Mouse (Mus musculus): ENCODE measurements around the gene Rasgef1b.

Gene Rasgef1b

DNA sequence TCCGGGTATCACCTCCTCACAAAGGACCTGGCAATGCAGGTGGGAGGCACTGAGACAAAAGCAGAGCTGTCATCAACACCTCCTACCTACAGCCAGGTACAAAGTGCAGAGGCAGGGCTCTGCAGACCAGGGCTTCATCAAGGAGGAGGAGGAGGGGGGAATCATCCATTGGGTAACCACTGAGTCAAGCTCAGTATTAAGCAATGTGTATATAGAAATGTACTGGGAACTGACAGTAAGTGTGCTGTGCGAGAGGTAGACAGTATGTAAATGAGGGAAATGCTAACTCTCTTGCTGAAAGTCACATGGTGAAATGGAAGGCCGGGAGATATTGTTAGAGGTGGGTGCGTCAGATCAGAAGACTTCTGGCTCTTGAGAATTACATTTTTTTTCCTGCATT, 294.6 kb downstream of the Rasgef1b start:
- no peak for DNase-seq

DNA sequence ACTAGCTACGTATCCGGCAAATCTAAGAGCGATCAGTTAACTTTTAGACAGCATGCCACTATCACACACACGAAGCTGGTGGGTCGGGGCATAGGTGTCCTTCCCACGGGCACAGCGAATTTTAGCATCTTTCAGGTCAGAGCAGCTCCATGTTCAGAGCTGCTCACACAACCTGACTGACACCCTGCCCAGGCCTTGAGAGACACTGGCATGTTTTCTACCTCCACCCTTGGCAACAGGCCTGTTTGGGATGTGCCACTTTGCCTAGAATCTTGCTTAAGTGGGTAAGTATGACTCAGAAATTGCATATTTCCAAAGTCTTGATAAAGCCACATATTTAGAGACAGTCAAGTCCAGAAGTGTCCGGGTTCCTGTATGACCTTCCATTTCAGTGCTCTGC, 296.4 kb downstream of the Rasgef1b start:
- no peak for DNase-seq

DNA sequence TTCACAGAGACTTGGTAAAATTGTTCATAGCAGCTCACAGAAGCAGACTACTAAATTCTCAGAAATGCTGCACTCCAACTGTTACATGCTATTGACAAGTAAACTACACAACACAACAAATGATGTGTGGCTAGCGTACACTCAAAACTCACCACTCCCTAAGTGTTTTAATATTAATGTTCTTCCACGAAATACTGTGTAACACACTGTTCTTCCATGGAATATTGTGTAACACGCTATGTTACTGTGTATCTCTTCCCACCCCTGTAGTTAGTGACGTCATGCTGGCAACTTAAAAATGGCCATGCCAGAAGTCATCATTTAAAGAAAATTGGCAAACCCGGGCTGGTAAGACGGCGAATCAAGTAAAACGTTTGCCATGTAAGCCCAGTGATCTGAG, 299.6 kb downstream of the Rasgef1b start:
- DNase-seq = no peak

DNA sequence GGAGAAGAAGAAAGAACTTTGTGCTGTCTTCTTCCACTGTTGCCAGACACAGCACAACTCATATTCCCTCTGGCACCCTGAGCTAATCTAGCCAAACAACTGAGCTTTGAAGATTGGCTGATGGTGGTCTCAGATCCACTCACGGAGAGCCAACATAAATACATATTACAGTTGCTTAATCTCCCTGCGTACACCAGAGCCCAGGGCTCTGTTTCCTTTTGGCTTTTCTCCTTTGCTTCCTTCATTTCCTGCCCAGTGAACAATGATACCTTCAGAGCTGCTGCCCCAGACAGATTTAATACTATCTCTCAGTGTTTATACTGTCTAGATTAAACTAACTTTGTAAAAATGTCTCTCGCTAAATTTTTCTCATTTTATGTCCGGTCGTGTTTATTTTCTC, 300.2 kb downstream of the Rasgef1b start:
- no peak for DNase-seq

DNA sequence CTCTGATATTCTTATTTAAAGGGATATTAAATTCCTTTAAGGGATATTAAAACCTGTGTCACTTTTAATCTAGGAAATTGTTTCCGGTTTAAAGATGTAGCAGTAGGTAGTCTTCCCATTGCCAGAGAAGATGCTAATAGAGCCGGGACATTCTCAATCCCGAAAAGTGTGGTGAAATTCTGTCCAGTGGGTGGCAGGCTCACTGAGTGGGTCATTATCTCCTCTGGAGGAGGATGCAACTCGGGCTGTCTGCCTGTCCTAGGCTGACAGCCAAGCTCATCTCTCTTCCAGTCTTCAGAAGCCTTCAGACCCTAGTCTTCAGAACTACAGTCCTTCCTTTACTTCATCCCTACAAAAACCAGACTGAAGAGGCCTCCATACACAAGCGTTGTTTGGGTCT, 305.6 kb downstream of the Rasgef1b start:
- no peak for DNase-seq

DNA sequence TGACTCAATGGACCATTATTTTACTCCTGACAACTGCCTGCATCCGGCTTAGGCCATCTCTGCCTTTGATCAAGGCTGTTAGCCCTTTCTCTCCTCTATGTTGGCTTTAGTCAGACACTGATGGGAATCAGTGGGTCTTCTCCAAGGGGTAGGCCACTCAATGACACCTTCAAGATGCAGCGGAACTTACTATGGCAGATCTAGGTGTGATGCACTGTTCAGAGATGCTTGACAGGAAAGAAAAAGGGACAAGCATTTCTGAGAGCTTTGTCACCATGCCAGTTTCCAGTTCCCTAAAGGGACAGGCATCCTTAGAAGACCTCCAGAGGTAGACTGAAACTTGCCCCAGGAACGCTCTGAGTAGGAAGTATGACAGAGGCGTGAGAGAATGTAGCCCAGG, 306.0 kb downstream of the Rasgef1b start:
- no peak for DNase-seq

DNA sequence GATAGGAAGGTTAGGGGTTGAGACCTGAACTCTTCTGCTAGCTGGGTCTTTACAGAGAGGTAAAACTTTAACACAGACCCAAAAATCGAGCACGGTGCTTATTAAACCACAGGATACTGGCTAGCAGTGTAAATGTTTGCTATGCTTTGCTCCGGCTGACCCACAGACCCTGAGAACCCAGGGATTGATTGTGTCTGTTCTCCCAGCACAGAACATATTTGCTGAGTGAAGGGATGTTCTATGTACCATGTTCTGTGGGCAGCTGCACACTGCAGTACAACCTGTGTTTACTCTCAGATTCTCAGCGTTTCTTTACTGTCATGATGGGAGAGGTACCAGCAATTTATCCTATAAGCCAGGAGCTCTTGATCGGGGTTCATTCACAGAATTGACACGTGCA, 306.8 kb downstream of the Rasgef1b start:
- DNase-seq = no peak

DNA sequence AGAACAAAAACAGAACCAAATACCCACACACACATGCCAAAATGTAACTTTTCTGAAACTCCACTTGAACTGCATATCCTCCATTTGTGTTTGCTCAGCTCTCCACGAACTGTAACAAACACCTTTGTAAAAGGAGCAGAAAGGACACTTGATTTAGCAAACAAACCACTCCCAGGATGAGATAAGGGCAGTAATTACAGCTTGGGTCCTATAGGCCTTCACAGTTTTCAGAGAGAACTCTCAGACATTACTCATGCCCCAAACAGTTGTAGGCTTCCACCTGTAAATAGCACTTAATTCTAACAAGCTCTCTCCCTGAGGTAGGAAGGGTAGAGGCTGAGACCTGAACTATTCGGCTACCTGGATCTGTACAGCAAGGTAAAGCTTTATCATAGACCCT, 309.0 kb downstream of the Rasgef1b start:
- DNase-seq = no peak

DNA sequence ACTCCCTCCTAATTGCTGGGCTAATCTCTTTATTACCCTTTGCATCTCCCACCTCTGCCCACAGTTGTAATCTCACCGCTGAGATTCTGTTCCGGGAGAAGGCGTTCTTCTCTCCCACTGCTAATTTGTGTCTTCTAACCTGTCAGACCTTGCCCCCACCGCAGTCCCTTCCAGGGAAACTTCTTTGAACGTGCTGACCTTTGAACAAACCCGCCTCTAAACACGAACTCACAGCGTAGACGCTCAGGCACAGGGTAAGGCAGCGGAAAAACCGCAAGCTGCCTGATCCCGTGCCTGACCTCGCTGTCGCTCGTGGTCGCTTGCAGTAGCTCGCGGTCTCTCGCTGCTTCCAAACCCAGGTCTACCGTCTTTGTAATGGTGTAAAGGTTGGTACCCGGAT, 312.0 kb downstream of the Rasgef1b start:
- DNase-seq = no peak

DNA sequence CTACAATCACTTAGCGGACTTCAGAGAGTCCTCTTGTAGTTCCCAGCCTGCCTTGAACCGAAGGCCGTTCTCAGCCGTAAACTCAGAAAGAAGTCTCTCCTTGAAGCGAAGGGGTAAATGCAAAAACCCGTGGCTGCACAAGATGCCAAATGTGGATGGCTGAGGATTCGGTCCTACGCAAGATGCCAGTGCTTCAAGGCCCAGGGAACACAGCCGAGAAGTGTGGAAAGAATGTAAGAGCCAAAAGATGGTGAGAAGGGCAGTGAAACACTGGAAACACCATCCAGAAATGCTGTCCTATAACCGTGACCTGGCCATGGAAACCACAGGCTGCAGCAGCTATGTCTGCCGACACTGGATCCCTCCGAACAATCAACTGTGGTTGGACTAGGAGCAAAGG, 313.2 kb downstream of the Rasgef1b start:
- no peak for DNase-seq

DNA sequence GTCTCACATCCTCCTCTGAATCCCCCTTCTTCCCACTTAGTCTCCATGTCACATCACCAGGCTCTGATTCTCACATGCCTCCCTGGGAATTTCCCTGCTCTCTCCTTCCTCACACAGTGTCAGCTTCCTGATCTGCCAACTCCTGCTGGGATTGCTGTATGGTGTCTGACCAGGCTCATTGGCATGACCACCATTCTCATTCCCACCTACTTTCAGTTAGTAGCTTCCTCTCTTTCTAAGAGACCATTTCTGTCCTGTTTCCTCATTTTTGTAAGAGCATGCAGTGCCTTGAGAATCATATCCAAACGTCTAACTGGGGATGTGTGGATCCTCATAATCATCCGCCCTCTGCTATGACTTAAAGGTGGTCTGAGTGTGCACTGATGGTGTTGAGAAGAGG, 313.8 kb downstream of the Rasgef1b start:
- no peak for DNase-seq

DNA sequence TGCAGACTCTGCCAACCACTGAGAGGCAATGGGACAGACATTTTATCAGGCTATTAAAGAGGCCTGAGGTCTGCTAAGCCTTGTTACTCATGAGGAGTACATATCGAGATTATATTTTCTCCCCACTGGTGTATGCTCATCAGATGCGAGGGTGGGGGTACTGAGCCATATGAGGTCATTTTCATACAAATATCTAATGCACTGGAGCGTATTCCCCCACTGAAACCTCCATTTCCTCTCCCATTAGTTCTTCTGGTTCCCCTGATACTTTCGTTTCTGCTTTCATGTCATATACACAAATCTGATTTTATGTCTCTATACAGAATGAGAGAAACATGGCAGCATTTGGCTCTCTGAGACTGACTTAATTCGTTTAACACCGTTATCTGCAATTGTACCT, 314.6 kb downstream of the Rasgef1b start:
- DNase-seq = no peak

DNA sequence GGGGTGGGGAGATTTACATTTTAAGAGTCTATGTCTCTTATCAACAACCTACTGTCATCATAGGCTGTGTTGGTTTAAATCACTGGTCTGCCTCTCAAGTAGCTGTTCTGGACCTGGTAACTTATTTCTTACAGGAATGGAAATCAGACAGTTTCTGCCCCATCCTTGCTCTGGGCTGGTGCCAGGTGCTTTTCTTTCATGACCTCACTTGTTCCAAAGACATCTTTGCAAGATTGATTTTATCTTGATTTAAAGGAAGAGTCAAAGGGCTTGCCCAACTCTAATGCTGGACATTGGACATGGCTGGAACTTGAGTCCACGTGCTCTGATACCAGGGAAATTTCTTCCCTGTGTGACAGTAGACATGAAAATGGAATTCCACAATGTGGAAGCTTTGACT, 315.0 kb downstream of the Rasgef1b start:
- DNase-seq = no peak

DNA sequence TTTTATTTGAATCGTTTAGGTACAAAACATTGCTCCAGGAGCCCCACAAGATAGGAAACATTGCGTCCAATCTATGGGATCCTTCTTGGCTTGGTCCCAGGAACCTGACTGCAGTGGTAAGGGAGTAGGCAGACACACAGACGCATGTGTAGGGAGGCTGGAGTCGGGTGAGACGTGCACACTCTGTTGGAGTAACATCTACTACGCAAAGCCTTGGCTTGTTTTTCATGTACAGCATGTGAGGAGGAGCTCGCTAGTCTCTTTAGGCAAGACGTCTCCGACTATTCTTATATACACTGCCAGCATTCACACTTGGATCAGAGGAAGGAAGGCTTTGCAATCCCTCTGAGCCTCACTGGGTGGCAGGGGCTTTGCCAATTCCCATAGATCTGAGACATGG, 315.5 kb downstream of the Rasgef1b start:
- DNase-seq = no peak

DNA sequence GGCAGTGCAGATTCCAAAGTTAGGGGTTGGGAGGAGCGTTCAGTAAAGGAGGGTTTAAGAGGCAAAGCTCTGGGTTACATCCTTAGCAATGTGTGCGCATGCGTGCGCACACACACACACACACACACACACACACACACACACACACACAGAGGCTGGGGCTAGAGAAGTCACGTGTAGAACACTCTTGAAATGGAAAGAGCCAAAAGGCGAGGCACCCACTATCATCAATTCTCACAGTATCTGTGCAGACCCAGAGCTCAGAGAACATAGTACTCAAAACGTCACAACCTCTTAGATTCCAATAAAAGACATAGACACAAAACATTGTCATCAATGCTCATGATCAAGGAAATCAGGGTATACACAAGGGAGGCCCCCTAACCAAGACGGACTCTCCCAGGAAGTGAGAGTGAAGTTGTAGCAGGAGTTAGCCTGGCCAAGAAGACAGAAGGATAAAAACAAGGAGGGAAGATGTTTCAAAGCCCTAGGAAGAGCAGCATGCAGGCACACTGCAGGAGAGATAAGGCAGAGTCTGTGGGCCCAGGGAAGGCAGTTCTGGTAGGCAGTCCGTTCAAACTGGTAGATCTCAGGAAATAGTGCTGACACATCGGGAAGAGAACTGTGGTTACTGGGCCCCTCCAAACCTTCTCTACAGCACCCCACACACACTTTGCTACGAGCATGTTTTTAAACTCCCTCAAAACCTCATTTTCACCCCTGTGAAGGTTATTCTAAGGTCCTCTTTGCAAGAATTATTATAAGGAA, 324.3 kb downstream of the Rasgef1b start:
- DNase-seq = no peak

DNA sequence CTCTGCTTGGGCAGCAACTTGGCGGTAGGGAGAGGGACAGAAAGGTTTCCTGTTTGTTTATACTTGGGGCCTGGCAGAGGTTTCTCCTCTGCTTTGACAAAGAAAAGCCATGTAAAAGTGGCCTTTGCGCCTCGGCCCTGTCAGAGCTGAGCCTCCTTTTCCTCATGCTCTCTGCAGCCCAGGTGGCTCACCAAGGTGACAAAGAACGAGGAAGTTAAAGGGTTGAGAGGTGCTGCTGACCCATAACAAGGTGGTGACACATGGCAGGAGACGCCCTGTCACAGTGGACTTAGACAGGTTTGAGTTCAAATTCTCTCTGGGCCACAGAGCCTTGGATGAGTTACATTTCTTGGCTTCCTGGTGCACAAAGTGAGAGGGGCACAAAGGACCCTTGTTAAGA, 325.5 kb downstream of the Rasgef1b start:
- no peak for DNase-seq

DNA sequence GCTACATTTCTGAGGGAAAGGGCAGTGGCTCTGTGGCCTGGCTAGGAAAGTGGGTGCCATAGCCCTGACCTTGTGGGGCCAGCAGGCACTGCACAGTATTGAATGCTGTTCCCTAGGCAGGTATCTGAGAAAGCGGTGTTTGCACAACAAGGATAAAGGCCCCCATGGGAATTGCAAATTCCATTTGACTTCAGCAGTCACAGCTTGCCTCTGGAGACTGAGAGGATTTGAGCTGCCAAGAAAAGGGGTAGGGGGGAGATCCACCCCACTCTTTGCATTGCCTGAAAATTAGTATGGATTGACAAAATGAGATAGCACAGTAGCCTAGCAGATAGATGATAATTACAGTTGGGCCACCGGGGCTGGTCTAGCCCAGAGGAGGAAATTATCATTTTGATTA, 326.1 kb downstream of the Rasgef1b start:
- DNase-seq = no peak

DNA sequence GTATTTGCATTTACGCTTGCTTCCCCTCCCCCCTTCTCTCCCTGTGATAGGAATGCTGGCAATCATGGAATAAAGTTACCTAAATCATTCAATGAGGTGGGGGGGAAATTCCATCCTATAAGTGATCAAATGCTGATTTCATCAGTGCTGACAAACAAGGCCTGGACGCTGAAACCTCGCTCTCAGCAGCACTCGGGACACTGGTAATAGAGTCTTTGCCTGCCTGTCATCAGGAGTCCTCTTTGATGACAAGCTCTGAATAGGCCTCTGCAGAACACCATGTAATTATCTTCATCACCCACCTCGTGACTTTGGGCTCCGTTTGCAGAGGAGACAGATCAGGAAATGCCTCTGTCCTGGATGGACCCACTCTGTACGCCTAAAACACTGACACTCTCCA, 326.6 kb downstream of the Rasgef1b start:
- peak; percentile 53 for DNase-seq

DNA sequence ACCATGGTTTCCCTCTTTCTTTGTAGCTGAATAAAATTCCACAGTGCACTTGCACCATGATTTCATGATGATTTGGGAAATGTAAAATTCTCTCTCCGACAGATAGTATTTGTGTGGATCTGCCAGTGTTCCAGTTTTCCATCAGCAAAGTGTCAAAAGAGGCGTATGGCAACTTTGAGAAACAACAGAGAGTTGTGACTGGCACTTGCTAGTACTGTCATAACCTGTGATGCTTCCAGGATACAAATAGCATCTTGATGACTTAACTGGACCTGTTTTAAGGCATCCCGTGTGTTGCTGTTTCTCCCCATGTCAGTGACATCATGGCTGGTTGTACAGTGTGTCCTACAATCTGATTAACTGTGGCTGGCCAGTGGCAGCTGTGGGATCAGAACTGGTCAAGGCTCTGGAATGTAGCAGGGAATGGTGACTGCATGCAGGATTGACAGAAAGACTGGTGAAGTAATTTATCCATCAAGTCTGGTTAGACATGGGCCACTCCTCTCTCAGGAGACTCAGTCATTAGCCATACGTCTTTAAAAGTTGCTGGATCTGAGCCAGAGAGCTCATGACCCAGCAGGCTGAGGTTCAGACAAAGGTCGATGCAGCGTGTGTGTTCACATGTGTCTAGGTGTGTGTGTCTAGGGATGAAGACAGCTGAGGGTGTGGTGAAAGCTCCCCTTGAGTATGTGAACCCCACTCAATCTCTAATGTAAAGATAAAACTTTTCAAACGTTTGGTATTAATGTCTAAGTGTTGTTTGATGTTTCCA, 328.8 kb downstream of the Rasgef1b start:
- DNase-seq = no peak

DNA sequence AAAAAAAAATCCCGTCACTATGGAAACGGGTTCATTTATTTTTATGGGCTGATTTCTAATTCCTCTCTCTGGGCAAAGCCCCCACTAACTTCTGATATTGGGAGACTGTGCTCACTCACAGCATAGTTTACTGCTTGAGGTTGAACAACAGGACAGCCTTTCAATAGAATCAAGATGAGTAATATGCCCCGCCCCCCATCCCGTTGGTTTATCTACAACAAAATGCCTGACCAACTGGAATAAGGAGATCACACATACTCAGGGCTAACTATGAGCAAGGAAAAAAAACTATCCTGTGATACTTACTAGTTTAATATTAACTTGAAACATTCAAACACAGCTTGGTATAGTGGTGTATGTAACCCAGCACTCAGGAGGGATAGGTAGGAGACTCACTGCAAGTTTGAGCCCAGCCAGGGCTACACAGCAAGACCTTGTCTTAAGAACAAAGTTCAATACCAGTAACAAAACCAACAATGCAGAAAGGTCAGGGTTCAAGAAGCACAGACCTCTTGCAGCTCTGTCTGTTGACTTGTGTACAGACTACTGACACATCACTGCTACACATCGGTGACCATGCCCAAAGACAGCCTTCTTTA, 330.3 kb downstream of the Rasgef1b start:
- DNase-seq = no peak

DNA sequence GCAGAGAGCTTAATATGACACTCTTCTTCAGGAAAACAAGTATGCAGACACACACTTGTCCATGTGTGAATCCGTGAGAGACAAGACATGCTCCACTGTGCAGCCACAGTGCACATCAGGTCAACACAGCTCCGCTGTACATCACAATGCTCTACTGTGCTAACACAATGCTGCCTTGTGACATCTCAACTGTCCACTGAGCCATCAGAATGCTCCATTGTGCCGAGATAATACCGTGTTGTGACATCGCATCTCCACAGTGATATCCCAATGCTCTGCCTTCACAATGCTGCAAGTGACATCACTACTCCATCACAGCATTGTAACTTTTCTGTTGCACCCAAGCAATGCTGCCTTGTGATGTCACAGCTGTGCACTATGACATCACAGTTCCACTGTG, 334.3 kb downstream of the Rasgef1b start:
- DNase-seq = no peak

DNA sequence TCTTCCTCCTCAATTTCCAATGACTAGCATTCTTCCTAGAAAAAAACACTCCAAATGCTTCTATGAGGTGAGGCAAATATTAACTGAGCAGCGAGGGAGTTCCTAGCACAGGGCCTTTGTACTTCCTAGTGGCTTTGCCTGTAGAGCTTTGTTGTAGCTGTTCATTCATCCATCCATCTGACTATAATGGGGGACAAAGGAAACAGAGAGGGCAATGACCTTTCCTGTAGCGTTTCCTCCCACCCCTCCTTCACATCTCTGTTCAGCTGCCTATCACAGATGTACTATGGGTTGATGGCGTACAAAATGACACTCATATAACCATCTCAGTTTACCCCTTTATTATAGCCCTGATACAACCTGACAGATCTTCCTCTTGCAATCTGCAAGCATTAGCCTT, 337.3 kb downstream of the Rasgef1b start:
- DNase-seq = peak; percentile 51

DNA sequence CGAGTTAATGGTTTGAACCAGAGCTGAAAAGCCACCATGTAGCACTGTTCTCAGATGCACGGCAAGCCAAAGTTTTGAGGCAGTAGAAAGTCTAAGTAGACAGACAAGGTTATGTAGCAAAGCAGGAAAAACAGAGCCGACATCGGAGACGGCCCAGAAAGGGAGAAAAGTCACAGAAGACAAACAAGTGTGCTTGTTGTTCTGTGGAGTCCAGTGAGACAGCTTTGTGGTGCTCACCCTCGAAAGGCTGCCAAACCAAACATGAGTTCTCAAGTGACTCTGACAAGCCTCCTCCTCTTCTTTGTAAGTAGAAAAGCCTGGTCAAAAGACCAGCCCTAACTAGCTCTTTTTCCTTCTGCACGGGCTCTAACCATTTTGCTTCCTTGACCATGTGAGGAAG, 338.1 kb downstream of the Rasgef1b start:
- no peak for DNase-seq

DNA sequence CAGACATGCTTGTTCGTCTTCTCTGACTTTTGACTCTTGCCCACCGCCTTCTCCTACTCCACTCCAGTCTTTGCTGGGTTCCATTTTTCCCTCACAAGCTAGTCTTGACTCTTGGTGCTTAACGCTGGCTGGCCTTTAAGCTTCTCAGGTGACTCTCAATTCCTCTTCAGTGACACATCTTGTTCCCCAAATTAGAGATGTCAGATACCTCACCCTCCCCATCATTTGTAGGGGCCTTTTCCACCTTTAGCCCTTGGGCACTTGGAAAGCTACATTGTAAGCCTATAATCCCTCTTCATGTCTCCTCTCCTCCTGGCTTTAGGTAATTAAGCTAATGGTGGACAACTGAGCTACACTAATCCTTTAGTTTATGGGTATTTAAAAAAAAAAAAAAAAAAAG, 338.6 kb downstream of the Rasgef1b start:
- no peak for DNase-seq

Data from embryo, embryonic 11 days (tissue).